Mouse (Mus musculus) intestine, postnatal 0 days (tissue): ENCODE measurements around the gene Hoxa6. TPM values are rescaled to one million over a fixed set of nuclear protein-coding genes. Genes with fewer than 3 reads are reported as not detected.

Experiments used
- ATAC-seq: fragments of 200-750 bp; cut with Nextera tagmentation; 2 replicates; pipeline ENCODE4 v1.8.0; 2017; ENCODE audit warnings: mild to moderate bottlenecking, moderate TSS enrichment, moderate library complexity
- H3K27ac ChIP-seq: fragments of 300-500 bp; sonication (generic); 2 replicates; pipeline ENCODE4 v1.5.1; 2014; ENCODE audit warnings: mild to moderate bottlenecking, low read depth, low read length, moderate library complexity
- H3K27me3 ChIP-seq: fragments of 300-500 bp; sonication (generic); replicated peaks from 2 replicates; pipeline ENCODE4 v1.6.1; 2014; ENCODE audit warnings: low read length, mixed read lengths; ENCODE audit not compliant: control insufficient read depth, insufficient read depth
- H3K36me3 ChIP-seq: fragments of 300-500 bp; sonication (generic); 2 replicates; pipeline ENCODE4 v1.6.1; 2014; ENCODE audit warnings: mild to moderate bottlenecking, moderate library complexity; ENCODE audit not compliant: control insufficient read depth, insufficient read depth
- H3K4me1 ChIP-seq: fragments of 300-500 bp; sonication (generic); replicated peaks from 2 replicates; pipeline ENCODE4 v1.6.1; 2014; ENCODE audit warnings: antibody characterized with exemption, low read length, mixed read lengths; ENCODE audit not compliant: control insufficient read depth, insufficient read depth
- H3K4me2 ChIP-seq: fragments of 300-500 bp; sonication (generic); replicated peaks from 2 replicates; pipeline ENCODE4 v1.6.1; 2014; ENCODE audit warnings: low read depth, mild to moderate bottlenecking, moderate library complexity
- H3K4me3 ChIP-seq: fragments of 300-500 bp; sonication (generic); 2 replicates; pipeline ENCODE4 v1.5.1; 2014; ENCODE audit warnings: low read depth, low read length
- H3K9ac ChIP-seq: fragments of 300-500 bp; sonication (generic); 2 replicates; pipeline ENCODE4 v1.6.1; 2014; ENCODE audit warnings: mild to moderate bottlenecking, low read depth, low read length
- H3K9me3 ChIP-seq: fragments of 300-500 bp; sonication (generic); 2 replicates; pipeline ENCODE4 v1.6.1; 2016; ENCODE audit warnings: mixed run types; ENCODE audit not compliant: control insufficient read depth
- CTCF ChIP-seq: sonication (generic); IDR thresholded peaks from 2 replicates; pipeline ENCODE4 v1.5.1; 2016; ENCODE audit warnings: low read depth, mild to moderate bottlenecking, control low read depth, antibody characterized with exemption, moderate library complexity
- WGBS: fragments of 180-500 bp; shearing (Covaris S2); extraction: QIAGEN DNeasy Blood & Tissue Kit; methylation state at CpG from one replicate; pipeline ENCODE4 v1.1.7; 2014; 5-methylcytosine and 5-hydroxymethylcytosine counted together
- polyA plus RNA-seq: library from polyadenylated mRNA; unstranded; fragments of >200 nt; fragmentation: Nextera tagmentation; extraction: Ambion mirVana; gene quantifications from 2 replicates; pipeline ENCODE4 v1.2.1, GENCODE M21; 2015

The Hoxa6 gene
- polyA plus RNA-seq, 1 experiment from 2014 or later = 0.76 TPM

- Histone ChIP-seq H3K27me3 (peaks cover 98% of the 10 kb centered on the region), H3K9me3 (no peaks in the 10 kb centered on the region), H3K36me3 (no peaks in the 10 kb centered on the region; the same call in 1 of the 2 replicates), H3K9ac (0 out of 2 replicates have a peak overlapping the region, but pooled peaks have one; percentile 13), H3K4me1 (no peaks in the 10 kb centered on the region), H3K27ac (no peak overlapping the region), H3K4me2 (peak overlapping the region; percentile 37; the same call in 1 of the 2 replicates), H3K4me3 (peak overlapping the region; percentile 30)
- under 1% methylated on average over 26 of the region's 26 CpGs for WGBS
- no peak for TF ChIP-seq CTCF
- no peak for ATAC-seq
Measured at GRCm38 (mm10) chr6:52246403-52246803, 37.9 kb upstream of the Hoxa6 start.

GRCm38 (mm10) chr6:52245757-52246142, 37.2 kb upstream of the Hoxa6 start, which contains the start of gene Hoxa11:
TSS of gene Hoxa11 (minus strand) at chr6:52245810.
- Histone ChIP-seq H3K27me3 (peaks cover 98% of the 10 kb centered on the region), H3K27ac (no peak within 1 kb of the TSS), H3K36me3 (no peaks in the 10 kb centered on the region; the same call in 1 of the 2 replicates), H3K4me1 (no peaks in the 10 kb centered on the region), H3K9ac (peak within 1 kb of the TSS; percentile 13; the same call in 1 of the 2 replicates), H3K4me2 (peak within 1 kb of the TSS; percentile 40), H3K4me3 (peak within 1 kb of the TSS; percentile 30), H3K9me3 (no peaks in the 10 kb centered on the region)
- TF ChIP-seq CTCF = no peak
- no peak for ATAC-seq
- WGBS = under 1% methylated on average over 20 of the region's 20 CpGs

- peak overlapping the region; percentile 8; the same call in 1 of the 2 replicates for H3K9ac ChIP-seq
Measured at GRCm38 (mm10) chr6:52245040-52245756, 36.7 kb upstream of the Hoxa6 start.

GRCm38 (mm10) chr6:52244471-52245039, 36.0 kb upstream of the Hoxa6 start:
- no peak for TF ChIP-seq CTCF
- H3K4me3 ChIP-seq = peak overlapping the region; percentile 30
- ATAC-seq = no peak
- H3K4me1 ChIP-seq = no peaks in the 10 kb centered on the region
- peak overlapping the region; percentile 40 for H3K4me2 ChIP-seq
- peak overlapping the region; percentile 8; the same call in 1 of the 2 replicates for H3K9ac ChIP-seq
- H3K27me3 ChIP-seq = peaks cover 100% of the 10 kb centered on the region
- no peaks in the 10 kb centered on the region for H3K9me3 ChIP-seq
- H3K36me3 ChIP-seq = no peaks in the 10 kb centered on the region; the same call in 1 of the 2 replicates
- 3% methylated on average over 23 of the region's 23 CpGs for WGBS
- no peak overlapping the region for H3K27ac ChIP-seq

More at GRCm38 (mm10) chr6:52245040-52245756, 36.7 kb upstream of the Hoxa6 start:
- no peak for ATAC-seq
- no peak overlapping the region for H3K27ac ChIP-seq
- peak overlapping the region; percentile 30 for H3K4me3 ChIP-seq
- H3K27me3 ChIP-seq = peaks cover 100% of the 10 kb centered on the region
- H3K4me1 ChIP-seq = no peaks in the 10 kb centered on the region
- no peaks in the 10 kb centered on the region; the same call in 1 of the 2 replicates for H3K36me3 ChIP-seq
- WGBS = under 1% methylated on average over 71 of the region's 71 CpGs
- TF ChIP-seq CTCF = no peak
- H3K9me3 ChIP-seq = no peaks in the 10 kb centered on the region
- peak overlapping the region; percentile 40 for H3K4me2 ChIP-seq

GRCm38 (mm10) chr6:52243681-52244121, 35.2 kb upstream of the Hoxa6 start:
- Histone ChIP-seq H3K4me2 (peak overlapping the region; percentile 37), H3K9ac (no peak overlapping the region), H3K27ac (no peak overlapping the region), H3K4me1 (no peaks in the 10 kb centered on the region), H3K9me3 (no peaks in the 10 kb centered on the region), H3K4me3 (peak overlapping the region; percentile 30; the same call in 1 of the 2 replicates), H3K36me3 (no peaks in the 10 kb centered on the region; the same call in 1 of the 2 replicates), H3K27me3 (peaks cover 100% of the 10 kb centered on the region)
- TF ChIP-seq CTCF = no peak
- 0% methylated on average over 12 of the region's 12 CpGs for WGBS
- ATAC-seq = no peak

GRCm38 (mm10) chr6:52242801-52243332, 34.3 kb upstream of the Hoxa6 start:
- ATAC-seq = no peak

More at GRCm38 (mm10) chr6:52242801-52243332, 34.3 kb upstream of the Hoxa6 start:
- peaks cover 100% of the 10 kb centered on the region for H3K27me3 ChIP-seq
- no peak overlapping the region for H3K4me3 ChIP-seq
- 8% methylated on average over 4 of the region's 4 CpGs for WGBS
- no peaks in the 10 kb centered on the region for H3K9me3 ChIP-seq
- TF ChIP-seq CTCF = no peak
- no peaks in the 10 kb centered on the region; the same call in 1 of the 2 replicates for H3K36me3 ChIP-seq
- no peak overlapping the region for H3K9ac ChIP-seq
- H3K4me2 ChIP-seq = no peak overlapping the region
- no peaks in the 10 kb centered on the region for H3K4me1 ChIP-seq
- no peak overlapping the region for H3K27ac ChIP-seq
